Mouse (Mus musculus): ENCODE data around the gene Hint3. TPM values are rescaled to one million over a fixed set of nuclear protein-coding genes. Genes with fewer than 3 reads are reported as not detected.

The Hint3 gene
- polyA plus RNA-seq, 1 experiment from 2014 or later, result 37.2 TPM

- H3K36me3 ChIP-seq (ENCODE audit: insufficient read depth, low read length), result no peaks in the 10 kb centered on the region
- H3K9me3 ChIP-seq (ENCODE audit: low read length), result no peaks in the 10 kb centered on the region
- TF ChIP-seq EP300 (IDR thresholded peaks at IDR 0.05), result no peak
- no peak for TF ChIP-seq CTCF (IDR thresholded peaks at IDR 0.05)
- H3K4me2 ChIP-seq (replicated peaks; ENCODE audit: low read depth, low read length), result no peak overlapping the region
- H3K27me3 ChIP-seq (replicated peaks; ENCODE audit: insufficient read depth, low read length), result no peaks in the 10 kb centered on the region
- H3K9ac ChIP-seq (replicated peaks; ENCODE audit: low read depth), result no peak overlapping the region
- ATAC-seq, result no peak
- H3K4me3 ChIP-seq (ENCODE audit: low read depth, low read length), result no peak overlapping the region
- DNase-seq (ENCODE audit: low spot score), result no peak
- no peak overlapping the region for H3K27ac ChIP-seq (ENCODE audit: low read length)
- H3K4me1 ChIP-seq (ENCODE audit: insufficient read depth, low read depth, low read length), result no peaks in the 10 kb centered on the region
Observed at GRCm38 (mm10) chr10:30566364-30566763, 63.1 kb downstream of the Hint3 start.

DNA sequence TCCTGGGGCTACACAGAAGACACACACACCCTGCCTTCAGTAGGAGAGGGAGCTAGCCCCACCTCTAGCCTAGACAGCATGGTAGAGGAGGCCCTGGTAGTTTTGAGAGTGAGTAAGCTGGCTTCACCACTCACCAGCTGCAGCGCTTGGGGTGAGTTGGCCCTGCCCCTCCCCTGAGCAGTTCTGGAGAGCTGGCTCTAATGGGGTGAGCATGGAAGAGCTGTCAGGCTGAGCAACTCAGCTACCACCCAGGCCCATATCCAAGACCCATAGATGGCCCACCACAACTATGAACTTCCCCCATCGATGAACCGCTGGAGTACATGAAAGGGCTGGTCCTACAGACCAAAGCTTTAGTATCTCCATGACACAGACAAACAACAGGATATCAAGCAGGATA is 64.8 kb downstream of the Hint3 start:
- Histone ChIP-seq H3K9me3 (ENCODE audit: low read length) (no peaks in the 10 kb centered on the region), H3K4me3 (ENCODE audit: low read depth, low read length) (no peak overlapping the region), H3K36me3 (ENCODE audit: insufficient read depth, low read length) (no peaks in the 10 kb centered on the region), H3K9ac (replicated peaks; ENCODE audit: low read depth) (no peak overlapping the region), H3K27me3 (replicated peaks; ENCODE audit: insufficient read depth, low read length) (no peaks in the 10 kb centered on the region), H3K27ac (ENCODE audit: low read length) (no peak overlapping the region), H3K4me2 (replicated peaks; ENCODE audit: low read depth, low read length) (no peak overlapping the region), H3K4me1 (ENCODE audit: insufficient read depth, low read depth, low read length) (no peaks in the 10 kb centered on the region)
- no peak for TF ChIP-seq EP300 (IDR thresholded peaks at IDR 0.05)
- no peak for TF ChIP-seq CTCF (IDR thresholded peaks at IDR 0.05)
- ATAC-seq, result peak; percentile 85
- DNase-seq (ENCODE audit: low spot score), result peak; percentile 33
- 52% methylated on average over 3 of the region's 3 CpGs for WGBS

Other genes with a start within 250 kb of the Hint3 start
- 14.8 and 15.4 TPM in 2 replicates for gene Trmt11, start 28.9 kb downstream of the Hint3 start, polyA plus RNA-seq (2015; fragmentation: Nextera tagmentation; extraction: Ambion mirVana)
- 8.8 and 12.4 TPM in 2 replicates for gene Ncoa7, start 173.7 kb upstream of the Hint3 start, polyA plus RNA-seq (2015; fragmentation: Nextera tagmentation; extraction: Ambion mirVana)
- 2.5 and 2.8 TPM in 2 replicates for gene Hey2, start 213.2 kb upstream of the Hint3 start, polyA plus RNA-seq (2015; fragmentation: Nextera tagmentation; extraction: Ambion mirVana)